Mouse (Mus musculus) forebrain, postnatal 0 days (tissue): ENCODE results near the gene Tnfrsf4. TPM values are rescaled to one million over a fixed set of nuclear protein-coding genes. Genes with fewer than 3 reads are reported as not detected.
A peak's percentile ranks its signal among the peaks of the same experiment; 100 is the strongest.

Experiments used
- ATAC-seq: fragments of 200-750 bp; cut with Nextera tagmentation; 2 replicates; pipeline ENCODE4 v1.8.0; 2017; ENCODE audit warnings: mild to moderate bottlenecking, moderate library complexity
- DNase-seq: peaks from one replicate; pipeline ENCODE4 v3.0.0-alpha.2; 2015
- H3K27ac ChIP-seq: fragments of 300-500 bp; sonication (generic); 2 replicates; pipeline ENCODE4 v1.5.1; 2014; ENCODE audit warnings: low read depth, mild to moderate bottlenecking, antibody characterized with exemption, low read length, moderate library complexity, mixed read lengths
- H3K27me3 ChIP-seq: fragments of 300-500 bp; sonication (generic); 2 replicates; pipeline ENCODE4 v1.6.1; 2014; ENCODE audit warnings: mild to moderate bottlenecking, low read length, mixed read lengths; ENCODE audit not compliant: insufficient read depth
- H3K36me3 ChIP-seq: fragments of 300-500 bp; sonication (generic); 2 replicates; pipeline ENCODE4 v1.6.1; 2014; ENCODE audit warnings: mild to moderate bottlenecking, moderate library complexity; ENCODE audit not compliant: insufficient read depth
- H3K4me1 ChIP-seq: fragments of 300-500 bp; sonication (generic); 2 replicates; pipeline ENCODE4 v1.6.1; 2014; ENCODE audit warnings: antibody characterized with exemption; ENCODE audit not compliant: insufficient read depth
- H3K4me2 ChIP-seq: fragments of 300-500 bp; sonication (generic); 2 replicates; pipeline ENCODE4 v1.6.1; 2014; ENCODE audit warnings: low read depth, mild to moderate bottlenecking, moderate library complexity
- H3K4me3 ChIP-seq: fragments of 300-500 bp; sonication (generic); 2 replicates; pipeline ENCODE4 v1.5.1; 2014; ENCODE audit warnings: low read depth, low read length, mixed read lengths
- H3K9ac ChIP-seq: fragments of 300-500 bp; sonication (generic); 2 replicates; pipeline ENCODE4 v1.6.1; 2014; ENCODE audit warnings: mild to moderate bottlenecking
- H3K9me3 ChIP-seq: fragments of 300-500 bp; sonication (generic); 2 replicates; pipeline ENCODE4 v1.6.1; 2016; ENCODE audit warnings: low read length
- CTCF ChIP-seq: sonication (generic); IDR thresholded peaks from 2 replicates; pipeline ENCODE4 v1.5.1; 2016; ENCODE audit warnings: antibody characterized with exemption, control low read depth, low read depth
- WGBS: fragments of 180-500 bp; shearing (Covaris S2); extraction: QIAGEN DNeasy Blood & Tissue Kit; methylation state at CpG from one replicate; pipeline ENCODE4 v1.1.7; 2014; 5-methylcytosine and 5-hydroxymethylcytosine counted together
- polyA plus RNA-seq: library from polyadenylated mRNA; unstranded; fragments of >200 nt; fragmentation: Nextera tagmentation; extraction: Ambion mirVana; gene quantifications from 2 replicates; pipeline ENCODE4 v1.2.1, GENCODE M21; 2015
- total RNA-seq: library from RNA; depleted of rRNA; stranded (reverse); fragments of >200 nt; gene quantifications from 2 replicates; pipeline ENCODE4 v1.2.3, GENCODE M21; 2014

Gene Tnfrsf4
- total and polyA plus RNA-seq, 2 experiments from 2014 or later = 0.40 to 0.48 TPM

GRCm38 (mm10) chr4:155983788-155984187, 29.9 kb upstream of the Tnfrsf4 start:
- ATAC-seq (no peak), DNase-seq (no peak)
- H3K4me1 ChIP-seq = no peaks in the 10 kb centered on the region
- no peak overlapping the region for H3K4me3 ChIP-seq
- TF ChIP-seq CTCF = no peak
- no peak overlapping the region for H3K27ac ChIP-seq
- no peaks in the 10 kb centered on the region for H3K9me3 ChIP-seq
- no peak overlapping the region for H3K4me2 ChIP-seq
- 8% methylated on average over 2 of the region's 2 CpGs for WGBS
- H3K9ac ChIP-seq = no peak overlapping the region
- H3K36me3 ChIP-seq = no peaks in the 10 kb centered on the region
- no peaks in the 10 kb centered on the region for H3K27me3 ChIP-seq

DNA sequence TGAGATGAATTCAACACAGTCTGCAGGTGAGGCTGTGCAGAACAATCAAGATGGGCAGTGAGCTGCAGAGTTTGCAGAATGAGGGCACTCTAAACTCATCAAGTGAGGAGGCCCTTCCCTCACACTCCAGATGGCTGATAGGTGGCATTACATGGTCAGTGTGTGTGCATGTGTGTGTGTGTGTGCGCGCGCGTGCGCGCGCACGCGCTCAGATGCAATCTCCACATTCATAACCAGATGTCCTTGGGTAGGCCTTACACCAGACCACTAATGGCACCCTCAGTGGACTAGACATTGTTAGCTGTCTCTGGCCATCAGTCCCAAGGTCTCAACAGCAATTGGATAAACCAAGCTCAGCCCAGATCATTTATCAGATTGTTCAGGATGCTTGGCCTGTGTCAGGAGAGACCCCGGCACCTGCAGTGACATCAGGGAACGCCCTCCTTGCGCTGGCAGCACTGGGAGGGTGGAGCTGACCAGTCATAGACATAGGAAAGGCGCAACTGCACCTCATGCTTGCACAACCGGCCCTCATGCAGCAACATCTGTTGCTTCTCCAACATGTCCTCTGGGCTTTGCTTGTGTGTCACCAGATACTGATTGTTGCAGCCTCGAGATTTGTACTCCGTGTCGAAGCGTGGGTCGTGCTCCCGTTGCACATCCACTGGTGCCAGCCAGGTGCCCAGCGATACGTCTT, 22.3 kb upstream of the Tnfrsf4 start:
- ATAC-seq (no peak), DNase-seq (no peak)
- Histone ChIP-seq H3K27me3 (no peaks in the 10 kb centered on the region), H3K27ac (peak overlapping the region; percentile 95), H3K4me3 (peak overlapping the region; percentile 67), H3K4me1 (peaks cover 18% of the 10 kb centered on the region), H3K9me3 (no peaks in the 10 kb centered on the region), H3K4me2 (peak overlapping the region; percentile 98), H3K9ac (peak overlapping the region; percentile 60), H3K36me3 (peaks cover 3% of the 10 kb centered on the region; the same call in 1 of the 2 replicates)
- WGBS = 89% methylated on average over 22 of the region's 22 CpGs
- no peak for TF ChIP-seq CTCF

DNA sequence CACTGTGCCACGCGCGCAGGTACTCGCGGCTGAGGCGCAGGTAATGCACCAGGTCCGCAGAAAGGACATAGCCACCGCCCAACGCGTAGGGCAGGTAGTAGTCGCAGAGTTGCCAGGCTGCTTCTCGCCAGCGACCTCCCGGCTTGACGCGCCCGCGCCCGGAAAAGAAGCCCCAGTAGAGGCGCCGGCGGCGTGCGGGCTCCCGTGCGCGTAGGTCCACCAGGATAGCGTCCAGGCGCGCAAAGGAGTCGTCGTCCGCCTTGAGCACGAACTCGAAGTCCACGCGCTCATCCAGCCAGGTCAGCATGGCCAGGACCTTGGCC, 21.8 kb upstream of the Tnfrsf4 start:
- Histone ChIP-seq H3K4me2 (peak overlapping the region; percentile 98), H3K9ac (peak overlapping the region; percentile 60), H3K4me1 (peaks cover 18% of the 10 kb centered on the region), H3K4me3 (peak overlapping the region; percentile 67), H3K27ac (peak overlapping the region; percentile 95), H3K36me3 (peaks cover 8% of the 10 kb centered on the region), H3K27me3 (no peaks in the 10 kb centered on the region), H3K9me3 (no peaks in the 10 kb centered on the region)
- no peak for TF ChIP-seq CTCF
- no peak for DNase-seq
- ATAC-seq = peak; percentile 2; the same call in 1 of the 2 replicates
- 32% methylated on average over 37 of the region's 37 CpGs for WGBS

DNA sequence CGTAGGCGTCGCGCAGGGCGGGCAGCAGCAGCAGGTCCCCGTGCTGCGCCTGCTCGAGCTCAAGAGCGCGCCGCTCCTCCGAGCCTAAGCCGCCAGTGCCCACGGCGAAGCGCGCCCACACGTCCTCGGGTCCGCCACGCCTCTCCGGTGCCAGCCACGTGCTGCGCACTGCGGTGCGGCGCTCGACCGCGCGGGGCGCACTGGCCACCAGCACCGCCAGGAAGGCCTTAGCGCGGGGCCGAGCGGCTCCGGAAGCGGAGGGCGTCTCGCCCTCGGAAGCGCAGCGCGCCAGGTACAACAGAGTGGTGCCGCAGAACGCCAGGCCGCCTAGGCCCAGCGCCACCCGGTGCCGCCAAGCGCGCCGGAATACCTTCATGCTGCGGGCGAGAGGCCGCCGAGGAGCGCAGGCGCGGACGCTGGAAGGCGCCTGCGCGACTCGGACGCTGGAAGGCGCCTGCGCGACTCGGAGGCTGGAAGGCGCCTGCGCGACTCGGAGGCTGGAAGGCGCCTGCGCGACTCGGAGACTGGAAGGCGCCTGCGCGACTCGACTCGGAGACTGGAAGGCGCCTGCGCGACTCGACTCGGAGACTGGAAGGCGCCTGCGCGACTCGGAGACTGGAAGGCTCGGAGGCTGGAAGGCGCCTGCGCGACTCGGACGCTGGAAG, 21.3 kb upstream of the Tnfrsf4 start, which contains the start of the genes B3galt6 and Sdf4:
Gene B3galt6, minus strand, starts transcription at position 409 of the 665 bp plus-strand sequence.
Gene Sdf4, plus strand, starts transcription at position 632 of the 665 bp plus-strand sequence.
- Histone ChIP-seq H3K9ac (peak within 1 kb of the TSS; percentile 79), H3K9me3 (no peaks in the 10 kb centered on the region), H3K4me2 (peak within 1 kb of the TSS; percentile 98), H3K4me1 (peaks cover 18% of the 10 kb centered on the region), H3K27me3 (no peaks in the 10 kb centered on the region), H3K4me3 (peak within 1 kb of the TSS; percentile 85), H3K27ac (peak within 1 kb of the TSS; percentile 95), H3K36me3 (peaks cover 12% of the 10 kb centered on the region)
- TF ChIP-seq CTCF = peak; percentile 91
- DNase-seq = peak; percentile 95
- peak; percentile 92 for ATAC-seq
- 2% methylated on average over 92 of the region's 99 CpGs for WGBS

GRCm38 (mm10) chr4:155992906-155993547, 20.6 kb upstream of the Tnfrsf4 start:
- no peak for TF ChIP-seq CTCF
- WGBS = 1% methylated on average over 70 of the region's 70 CpGs

DNA sequence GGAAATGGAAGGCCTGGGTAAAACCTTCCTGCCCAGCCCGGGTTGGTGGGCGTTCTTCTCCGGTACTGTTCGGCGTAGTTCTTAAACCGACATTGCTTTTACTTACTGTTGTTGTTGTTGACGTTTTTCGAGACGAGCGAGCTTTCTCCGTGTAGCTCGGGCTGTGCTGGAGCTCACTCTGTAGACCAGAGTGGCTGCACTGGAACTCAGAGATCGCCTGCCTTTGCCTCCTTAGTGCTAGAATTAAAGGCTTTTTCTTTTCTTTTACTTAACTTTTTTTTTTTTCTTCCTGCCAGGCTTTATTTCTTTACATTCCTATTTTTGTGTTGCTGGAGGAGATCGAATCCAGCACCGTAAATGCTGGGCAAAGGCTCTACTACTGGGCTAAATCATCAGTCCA, 20.0 kb upstream of the Tnfrsf4 start:
- Histone ChIP-seq H3K36me3 (peaks cover 25% of the 10 kb centered on the region), H3K9me3 (no peaks in the 10 kb centered on the region), H3K4me1 (peaks cover 18% of the 10 kb centered on the region), H3K27me3 (no peaks in the 10 kb centered on the region), H3K9ac (peak overlapping the region; percentile 79), H3K4me3 (peak overlapping the region; percentile 85), H3K4me2 (peak overlapping the region; percentile 64), H3K27ac (peak overlapping the region; percentile 89)
- no peak for DNase-seq
- ATAC-seq = no peak
- 5% methylated on average over 15 of the region's 15 CpGs for WGBS
- no peak for TF ChIP-seq CTCF

More at GRCm38 (mm10) chr4:155992906-155993547, 20.6 kb upstream of the Tnfrsf4 start:
- H3K27ac ChIP-seq = peak overlapping the region; percentile 89
- H3K9me3 ChIP-seq = no peaks in the 10 kb centered on the region
- H3K4me2 ChIP-seq = peak overlapping the region; percentile 64
- ATAC-seq (peak; percentile 84), DNase-seq (peak; percentile 98)
- H3K4me1 ChIP-seq = peaks cover 18% of the 10 kb centered on the region
- peak overlapping the region; percentile 79 for H3K9ac ChIP-seq
- H3K4me3 ChIP-seq = peak overlapping the region; percentile 85
- no peaks in the 10 kb centered on the region for H3K27me3 ChIP-seq
- H3K36me3 ChIP-seq = peaks cover 19% of the 10 kb centered on the region

- H3K4me1 ChIP-seq = no peaks in the 10 kb centered on the region
- ATAC-seq = no peak
- H3K9me3 ChIP-seq = no peaks in the 10 kb centered on the region
- peaks cover 80% of the 10 kb centered on the region for H3K36me3 ChIP-seq
- H3K4me2 ChIP-seq = no peak overlapping the region
- DNase-seq = no peak
- H3K4me3 ChIP-seq = no peak overlapping the region
- no peaks in the 10 kb centered on the region for H3K27me3 ChIP-seq
- H3K27ac ChIP-seq = no peak overlapping the region
- no peak for TF ChIP-seq CTCF
- H3K9ac ChIP-seq = no peak overlapping the region
- 97% methylated on average over 3 of the region's 3 CpGs for WGBS
These were observed 9.5 kb upstream of the Tnfrsf4 start for GRCm38 (mm10) chr4:156004109-156004508.
